Mouse (Mus musculus) hindbrain, embryonic 10.5 days (tissue): ENCODE measurements around the gene Prss42. TPM values are rescaled to one million over a fixed set of nuclear protein-coding genes. Genes with fewer than 3 reads are reported as not detected.

Experiments
- DNase-seq: peaks from one replicate; pipeline ENCODE4 v3.0.0-alpha.2; 2017; ENCODE audit warnings: low spot score
- H3K27ac ChIP-seq: fragments of 300-500 bp; sonication (generic); 2 replicates; pipeline ENCODE4 v1.5.1; 2016; ENCODE audit warnings: mild to moderate bottlenecking, moderate library complexity
- H3K27me3 ChIP-seq: fragments of 300-500 bp; sonication (generic); 2 replicates; pipeline ENCODE4 v1.6.1; 2016; ENCODE audit warnings: mild to moderate bottlenecking; ENCODE audit not compliant: poor library complexity, insufficient read depth, severe bottlenecking
- H3K36me3 ChIP-seq: fragments of 300-500 bp; sonication (generic); 2 replicates; pipeline ENCODE4 v1.6.1; 2016; ENCODE audit warnings: mild to moderate bottlenecking, moderate library complexity
- H3K4me1 ChIP-seq: fragments of 300-500 bp; sonication (generic); replicated peaks from 2 replicates; pipeline ENCODE4 v1.6.1; 2016; ENCODE audit warnings: mild to moderate bottlenecking
- H3K4me3 ChIP-seq: fragments of 300-500 bp; sonication (generic); 2 replicates; pipeline ENCODE4 v1.5.1; 2016; ENCODE audit warnings: mild to moderate bottlenecking, moderate library complexity
- H3K9me3 ChIP-seq: fragments of 300-500 bp; sonication (generic); 2 replicates; pipeline ENCODE4 v1.6.1; 2016; ENCODE audit warnings: mild to moderate bottlenecking, moderate library complexity
- WGBS: fragments of 180-500 bp; shearing (Covaris S2); methylation state at CpG from one replicate; pipeline ENCODE4 v1.1.7; 2016; 5-methylcytosine and 5-hydroxymethylcytosine counted together
- polyA plus RNA-seq: library from polyadenylated mRNA; unstranded; fragments of >200 nt; fragmentation: Nextera tagmentation; extraction: Ambion mirVana; gene quantifications from 2 replicates; pipeline ENCODE4 v1.2.1, GENCODE M21; 2016

The Prss42 gene
- polyA plus RNA-seq, 1 experiment from 2014 or later: not detected

DNA sequence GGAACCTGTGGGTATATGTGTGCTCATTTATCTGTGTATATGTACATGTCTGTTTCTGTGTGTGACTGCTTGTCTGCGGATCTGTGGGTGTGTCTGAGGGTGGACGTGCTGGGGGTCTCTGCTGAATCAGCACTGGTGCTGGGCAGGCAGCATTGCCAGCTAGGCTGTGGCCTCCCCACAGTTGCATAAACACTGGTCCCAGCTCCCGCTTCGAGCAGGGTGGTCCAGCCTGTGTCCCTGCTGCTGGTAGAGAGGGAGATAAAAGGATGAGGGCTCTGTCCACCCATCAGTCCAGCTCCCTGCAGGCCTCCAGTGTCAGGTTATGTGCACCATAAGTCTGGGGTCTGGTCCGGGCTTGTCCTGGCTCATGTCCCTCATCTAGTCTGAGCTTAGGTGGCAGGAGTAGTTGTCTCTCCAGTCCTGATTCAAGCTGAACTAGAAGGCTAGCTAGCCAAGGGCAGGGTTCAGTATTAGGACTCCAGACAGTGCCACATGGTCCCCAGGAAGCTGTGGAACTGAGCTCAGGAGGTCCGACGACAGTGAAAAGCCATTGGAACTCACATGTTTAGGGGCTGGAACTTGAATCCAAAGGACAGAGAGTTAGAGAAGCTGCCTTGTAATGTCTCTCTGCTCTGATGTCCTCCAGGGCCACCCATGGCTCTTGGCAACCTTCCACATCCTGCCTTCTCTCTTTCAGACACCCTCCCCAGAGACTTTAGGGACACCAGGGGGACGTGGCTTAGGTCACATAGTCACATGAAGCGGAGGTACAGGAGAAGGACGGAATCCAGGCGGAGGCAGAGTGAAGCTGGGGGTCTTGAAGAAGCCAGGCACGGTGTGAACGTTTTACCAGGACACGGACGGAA is 23.3 kb upstream of the Prss42 start:
- Histone ChIP-seq H3K27me3 (peaks cover 23% of the 10 kb centered on the region), H3K4me1 (peaks cover 5% of the 10 kb centered on the region; the same call in 1 of the 2 replicates), H3K27ac (no peak overlapping the region), H3K36me3 (no peaks in the 10 kb centered on the region), H3K9me3 (no peaks in the 10 kb centered on the region), H3K4me3 (no peak overlapping the region)
- 74% methylated on average over 15 of the region's 15 CpGs for WGBS
- no peak for DNase-seq

DNA sequence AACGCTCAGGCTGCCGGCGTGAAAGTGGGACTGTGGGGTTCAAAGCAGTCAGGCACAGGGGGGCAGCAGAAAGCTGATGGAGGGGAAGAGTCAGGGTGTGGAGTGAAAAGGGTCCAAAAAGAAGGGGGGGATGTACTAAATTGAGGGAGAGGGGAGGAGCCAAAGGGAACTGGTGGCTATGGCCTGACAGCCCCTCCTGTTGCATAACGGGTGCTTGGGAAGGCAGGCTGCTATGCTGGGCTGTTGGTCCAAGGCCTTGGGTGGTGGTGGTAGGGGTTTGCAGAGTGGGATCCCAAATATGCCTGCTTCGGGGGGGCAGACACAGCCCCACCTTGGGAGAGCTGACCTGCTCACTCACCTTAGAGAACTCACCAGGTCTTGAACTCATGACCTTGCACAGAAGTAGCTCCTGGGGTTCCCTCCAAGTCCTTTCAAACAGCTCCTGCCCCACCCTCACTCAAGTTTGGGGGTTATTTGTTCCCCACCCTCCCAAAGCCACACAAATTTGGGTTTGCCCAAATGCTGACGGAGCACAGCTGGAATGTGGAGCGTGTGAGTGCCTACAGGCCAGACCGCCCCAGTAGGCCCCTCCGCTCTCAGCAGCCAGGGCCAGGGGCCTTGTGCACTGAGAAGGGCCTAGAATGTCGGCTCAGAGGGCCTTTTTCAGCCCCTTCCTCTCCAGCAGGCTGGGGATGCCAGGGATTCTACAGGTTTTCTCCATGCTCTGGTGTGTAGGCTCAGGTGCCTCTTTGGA is 22.5 kb upstream of the Prss42 start:
- H3K9me3 ChIP-seq: no peaks in the 10 kb centered on the region
- H3K4me3 ChIP-seq: no peak overlapping the region
- peaks cover 7% of the 10 kb centered on the region for H3K4me1 ChIP-seq
- WGBS: 82% methylated on average over 10 of the region's 10 CpGs
- no peaks in the 10 kb centered on the region for H3K36me3 ChIP-seq
- no peak for DNase-seq
- no peak overlapping the region for H3K27ac ChIP-seq
- peaks cover 31% of the 10 kb centered on the region for H3K27me3 ChIP-seq

DNA sequence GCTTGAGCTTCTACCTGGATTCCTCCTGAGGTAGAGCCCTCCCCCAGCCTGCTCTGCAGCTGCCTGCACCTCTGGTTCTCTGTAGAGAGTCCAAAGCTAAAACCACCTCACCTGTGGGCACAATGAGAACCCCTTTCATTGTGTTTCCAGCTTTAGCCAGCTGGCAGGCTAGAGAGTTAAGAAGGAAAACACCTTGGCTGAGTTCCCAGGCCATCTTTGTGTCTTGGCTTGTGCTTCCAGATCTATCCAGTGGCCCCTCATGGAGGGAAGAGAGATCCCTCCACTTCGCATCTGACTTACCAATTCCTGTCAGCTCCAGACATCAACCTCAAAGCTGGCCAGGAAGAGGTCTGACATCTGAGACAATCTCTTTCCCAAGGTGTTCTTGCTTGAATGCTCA is 19.9 kb upstream of the Prss42 start:
- Histone ChIP-seq H3K36me3 (no peaks in the 10 kb centered on the region), H3K9me3 (no peaks in the 10 kb centered on the region), H3K4me1 (peaks cover 25% of the 10 kb centered on the region), H3K4me3 (no peak overlapping the region), H3K27me3 (peaks cover 47% of the 10 kb centered on the region), H3K27ac (no peak overlapping the region)
- 93% methylated on average over 1 of the region's 1 CpGs for WGBS
- no peak for DNase-seq

DNA sequence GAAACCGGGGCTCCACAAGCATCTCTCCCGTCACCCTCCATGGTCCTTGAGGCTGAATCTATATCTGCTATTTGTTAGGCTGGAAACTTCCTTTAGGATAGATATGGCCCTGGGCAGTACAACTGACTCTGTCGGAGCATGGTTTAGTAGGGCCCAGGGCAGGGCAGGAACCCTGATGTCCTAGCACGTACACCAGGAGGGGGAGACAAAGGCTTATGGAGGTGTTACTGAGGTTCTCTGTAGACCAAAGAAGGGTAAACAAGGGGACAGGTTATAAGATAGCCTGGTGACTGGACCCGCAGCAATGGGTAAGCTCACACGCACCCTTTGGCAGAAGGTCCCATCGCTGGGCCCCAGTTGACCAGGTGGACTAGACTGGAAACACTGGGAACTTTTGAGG is 19.4 kb upstream of the Prss42 start:
- 82% methylated on average over 7 of the region's 7 CpGs for WGBS
- no peaks in the 10 kb centered on the region for H3K9me3 ChIP-seq

DNA sequence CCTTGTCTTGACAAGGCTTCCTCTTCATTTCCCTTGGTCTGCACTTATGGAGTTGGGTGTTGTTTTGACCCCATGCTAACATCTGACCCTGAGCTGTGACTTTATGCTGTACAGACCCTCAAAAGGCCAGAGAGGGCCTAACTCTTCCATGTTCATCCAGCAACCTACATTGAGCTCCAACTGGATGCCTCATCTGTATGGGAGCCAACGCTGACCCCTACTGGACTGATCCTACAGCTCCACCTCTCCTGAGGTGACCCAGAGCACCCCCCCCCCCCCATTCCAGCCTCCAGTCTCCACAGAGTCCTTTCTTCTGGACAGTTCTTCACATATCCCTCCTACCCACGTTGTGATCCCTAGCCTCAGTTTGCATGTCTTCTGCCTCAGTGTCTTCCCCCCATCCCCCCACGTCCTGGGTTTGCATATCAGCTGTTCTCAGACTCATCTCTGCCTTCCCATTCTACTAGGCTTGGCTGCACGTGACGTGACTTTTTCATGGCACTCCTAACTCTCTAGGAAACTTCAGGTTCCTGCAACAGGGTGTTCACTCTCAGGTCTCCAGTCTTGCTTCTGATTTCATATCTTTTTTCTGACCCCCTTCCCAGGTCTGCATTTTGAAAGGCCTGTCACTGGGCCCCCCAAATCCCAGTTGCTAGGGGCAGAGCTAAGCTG is 18.6 kb upstream of the Prss42 start:
- DNase-seq: peak; percentile 32
- Histone ChIP-seq H3K27me3 (peaks cover 47% of the 10 kb centered on the region), H3K4me3 (no peak overlapping the region), H3K36me3 (no peaks in the 10 kb centered on the region), H3K27ac (no peak overlapping the region), H3K4me1 (peaks cover 25% of the 10 kb centered on the region), H3K9me3 (no peaks in the 10 kb centered on the region)
- 60% methylated on average over 5 of the region's 5 CpGs for WGBS

More for the DNA sequence above, 19.4 kb upstream of the Prss42 start:
- DNase-seq: no peak
- H3K27ac ChIP-seq: no peak overlapping the region
- H3K4me3 ChIP-seq: no peak overlapping the region
- no peaks in the 10 kb centered on the region for H3K36me3 ChIP-seq
- H3K4me1 ChIP-seq: peaks cover 25% of the 10 kb centered on the region
- peaks cover 47% of the 10 kb centered on the region for H3K27me3 ChIP-seq

DNA sequence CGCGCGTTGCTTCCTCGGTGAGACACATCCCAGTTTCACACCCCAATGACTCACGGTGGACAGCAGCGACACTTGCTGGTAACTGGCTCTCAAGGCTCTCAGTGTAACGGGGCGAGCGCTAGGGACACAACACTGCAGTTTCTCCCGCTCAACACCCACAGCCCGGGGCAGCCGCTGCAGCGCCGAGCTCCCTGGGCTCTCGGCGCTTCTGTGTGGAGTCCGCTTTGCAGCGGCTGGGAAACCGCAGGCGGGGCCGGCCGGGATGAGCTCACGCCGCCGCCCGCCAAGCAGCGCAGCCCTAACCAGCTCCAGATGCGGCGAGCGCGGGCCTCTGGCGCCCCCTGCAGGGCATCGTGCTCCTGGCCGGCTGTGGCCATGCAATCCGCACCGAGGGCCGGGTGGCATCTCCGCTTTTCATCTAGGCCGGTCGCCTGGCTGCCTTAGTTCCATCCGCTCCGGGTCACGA is 16.7 kb upstream of the Prss42 start:
- peaks cover 47% of the 10 kb centered on the region for H3K27me3 ChIP-seq
- peak overlapping the region; percentile 59 for H3K4me3 ChIP-seq
- no peaks in the 10 kb centered on the region for H3K9me3 ChIP-seq
- H3K27ac ChIP-seq: peak overlapping the region; percentile 84
- WGBS: under 1% methylated on average over 43 of the region's 43 CpGs
- peaks cover 25% of the 10 kb centered on the region for H3K4me1 ChIP-seq
- DNase-seq: peak; percentile 98
- H3K36me3 ChIP-seq: no peaks in the 10 kb centered on the region

DNA sequence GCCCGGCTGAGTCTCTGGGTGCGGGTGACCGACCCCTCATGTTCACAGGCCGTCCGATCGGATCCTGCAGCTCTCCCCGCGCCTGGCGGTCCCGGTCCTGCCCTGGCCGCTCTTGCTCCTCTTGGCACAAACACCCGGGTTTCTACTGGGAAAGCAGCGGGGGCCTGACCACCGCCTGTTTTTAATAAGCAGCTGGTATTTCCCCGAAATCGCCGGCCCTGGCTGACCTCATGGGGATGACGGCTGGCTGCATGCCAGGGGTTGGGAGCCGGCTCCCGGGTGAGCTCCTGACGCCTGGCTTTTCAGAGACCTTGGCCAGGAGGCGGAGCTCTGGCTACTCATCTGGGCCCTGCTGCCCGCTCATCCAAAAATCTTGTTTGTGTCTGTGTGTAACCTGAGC is 16.2 kb upstream of the Prss42 start:
- under 1% methylated on average over 23 of the region's 23 CpGs for WGBS
- no peaks in the 10 kb centered on the region for H3K9me3 ChIP-seq
- peak; percentile 83 for DNase-seq
- no peaks in the 10 kb centered on the region for H3K36me3 ChIP-seq
- peaks cover 47% of the 10 kb centered on the region for H3K27me3 ChIP-seq
- peak overlapping the region; percentile 59 for H3K4me3 ChIP-seq
- peaks cover 25% of the 10 kb centered on the region for H3K4me1 ChIP-seq
- peak overlapping the region; percentile 84 for H3K27ac ChIP-seq

DNA sequence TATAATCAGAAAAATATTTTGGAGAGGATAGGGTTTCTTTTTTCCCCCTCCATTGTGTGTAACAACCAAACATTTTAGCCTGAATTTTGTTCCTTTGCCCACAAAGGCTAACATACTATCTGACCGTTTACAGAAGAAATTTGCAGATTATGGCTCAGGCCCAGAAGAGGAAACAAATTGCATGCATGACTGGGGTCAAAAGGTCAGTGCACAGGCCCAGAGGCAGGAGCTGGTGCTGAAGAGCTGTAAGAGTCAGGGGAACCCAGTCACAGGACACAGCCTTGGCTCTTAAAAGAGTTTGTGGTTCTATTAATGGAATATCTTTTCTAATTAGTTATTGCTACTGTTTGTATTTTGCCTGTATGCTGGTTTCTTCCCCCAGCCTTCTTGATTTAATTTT is 14.4 kb upstream of the Prss42 start:
- 51% methylated on average over 1 of the region's 1 CpGs for WGBS

DNA sequence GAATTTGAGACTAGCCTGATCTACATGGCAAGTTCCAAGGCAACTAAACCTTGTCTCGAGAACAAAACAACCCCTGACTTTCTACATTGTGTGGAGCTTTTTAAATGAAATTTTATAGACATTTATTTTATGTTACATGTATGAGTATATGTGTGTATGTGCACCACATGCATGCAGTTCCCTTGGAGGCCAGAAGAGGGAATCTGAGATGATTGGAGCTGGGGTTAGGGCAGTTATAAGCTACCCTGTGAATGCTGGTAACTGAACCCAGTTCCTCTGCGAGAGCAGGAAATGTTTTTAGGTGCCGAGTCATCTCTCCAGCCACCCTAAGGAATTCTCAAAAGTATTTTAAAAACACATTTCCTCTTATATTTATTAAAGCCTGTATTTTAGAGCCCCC is 9.8 kb upstream of the Prss42 start:
- no peak overlapping the region for H3K4me3 ChIP-seq
- no peaks in the 10 kb centered on the region; the same call in 1 of the 2 replicates for H3K27me3 ChIP-seq
- H3K4me1 ChIP-seq: no peaks in the 10 kb centered on the region
- H3K36me3 ChIP-seq: no peaks in the 10 kb centered on the region
- no peak for DNase-seq
- WGBS: 96% methylated on average over 3 of the region's 3 CpGs
- H3K9me3 ChIP-seq: no peaks in the 10 kb centered on the region
- no peak overlapping the region for H3K27ac ChIP-seq

More for the DNA sequence above, 14.4 kb upstream of the Prss42 start:
- no peak for DNase-seq
- no peak overlapping the region for H3K27ac ChIP-seq
- H3K4me1 ChIP-seq: peaks cover 23% of the 10 kb centered on the region
- H3K36me3 ChIP-seq: no peaks in the 10 kb centered on the region
- peaks cover 33% of the 10 kb centered on the region for H3K27me3 ChIP-seq
- no peak overlapping the region for H3K4me3 ChIP-seq
- no peaks in the 10 kb centered on the region for H3K9me3 ChIP-seq

DNA sequence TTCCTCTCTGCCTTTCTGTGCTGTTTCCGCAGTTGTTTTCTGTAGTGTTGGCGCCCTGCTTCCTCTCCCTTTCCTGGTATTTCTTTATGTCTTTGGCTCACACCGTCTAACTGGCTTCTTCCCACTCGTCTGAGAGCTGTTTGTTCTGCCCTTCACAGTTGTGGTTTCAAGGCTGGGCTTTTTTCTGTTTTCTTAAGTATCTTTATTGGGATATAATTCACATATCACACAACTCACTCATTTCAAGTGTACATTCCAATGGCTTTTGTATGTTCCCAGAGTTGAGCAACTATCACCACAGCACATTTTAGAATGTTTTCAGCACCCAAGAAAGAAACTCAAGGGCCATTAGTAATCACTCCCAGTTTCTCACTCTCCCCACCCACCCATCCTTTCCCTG is 7.5 kb upstream of the Prss42 start:
- no peaks in the 10 kb centered on the region for H3K4me1 ChIP-seq
- no peak overlapping the region for H3K4me3 ChIP-seq
- H3K9me3 ChIP-seq: no peaks in the 10 kb centered on the region
- WGBS: 78% methylated on average over 4 of the region's 4 CpGs
- no peak for DNase-seq
- no peak overlapping the region for H3K27ac ChIP-seq
- H3K27me3 ChIP-seq: no peaks in the 10 kb centered on the region
- H3K36me3 ChIP-seq: no peaks in the 10 kb centered on the region

DNA sequence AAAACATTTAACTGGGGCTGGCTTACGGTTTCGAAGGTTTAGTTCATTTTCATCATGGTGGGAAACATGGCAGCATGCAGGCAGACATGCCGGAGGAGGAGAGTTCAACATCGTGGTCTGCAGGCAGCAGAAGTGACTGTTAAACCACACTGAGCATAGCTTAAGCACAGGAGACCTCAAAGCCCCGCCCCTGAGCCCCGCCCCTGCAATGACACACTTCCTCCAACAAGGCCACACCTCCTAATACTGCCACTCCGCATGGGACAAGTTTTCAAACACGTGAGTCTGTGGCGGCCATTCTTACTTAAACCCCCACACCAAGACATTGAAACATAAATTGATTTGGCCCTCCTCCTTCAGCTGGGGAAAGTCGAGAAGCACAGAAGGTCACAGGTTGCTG is 953 bp upstream of the Prss42 start:
- no peaks in the 10 kb centered on the region for H3K27me3 ChIP-seq
- whole genome bisulfite sequencing: 87% methylated on average over 10 of the region's 10 CpGs
- no peak overlapping the region for H3K27ac ChIP-seq
- no peaks in the 10 kb centered on the region for H3K4me1 ChIP-seq
- H3K36me3 ChIP-seq: no peaks in the 10 kb centered on the region
- H3K4me3 ChIP-seq: no peak overlapping the region
- H3K9me3 ChIP-seq: no peaks in the 10 kb centered on the region
- no peak for DNase-seq

DNA sequence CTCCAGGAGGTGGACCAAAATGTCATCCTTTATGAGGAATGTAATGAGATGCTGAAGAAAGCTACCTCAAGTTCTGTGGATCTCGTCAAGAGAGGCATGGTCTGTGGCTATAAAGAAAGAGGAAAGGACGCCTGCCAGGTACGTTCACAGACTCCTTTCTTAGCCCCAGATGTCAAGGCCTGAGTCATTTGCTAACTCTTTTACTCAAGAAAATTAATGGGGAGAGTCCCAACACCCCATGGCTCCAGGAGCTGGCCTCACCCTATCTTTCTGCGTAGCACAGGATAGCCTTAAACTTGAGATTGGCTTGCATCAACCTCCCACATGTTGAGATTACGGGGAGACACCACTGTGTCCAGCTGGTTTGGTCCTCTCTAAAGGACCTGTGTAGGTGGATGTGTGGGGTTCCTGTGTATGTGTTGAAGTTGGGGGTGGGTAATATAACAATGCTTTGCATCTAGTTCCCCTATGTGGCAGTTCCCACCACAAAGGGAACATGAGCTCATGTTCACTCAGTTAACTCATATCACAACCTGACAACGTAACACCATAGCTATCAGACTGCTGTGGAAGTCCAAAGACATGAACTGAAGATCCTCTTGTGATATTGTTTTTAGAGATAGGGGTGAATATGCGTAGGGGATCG is 3.0 kb downstream of the Prss42 start:
- H3K36me3 ChIP-seq: no peaks in the 10 kb centered on the region
- H3K4me1 ChIP-seq: no peaks in the 10 kb centered on the region
- 92% methylated on average over 8 of the region's 8 CpGs for WGBS
- DNase-seq: no peak
- no peaks in the 10 kb centered on the region for H3K9me3 ChIP-seq
- no peak overlapping the region for H3K4me3 ChIP-seq
- no peaks in the 10 kb centered on the region for H3K27me3 ChIP-seq
- H3K27ac ChIP-seq: no peak overlapping the region
